ENCODE assay signal across 25 mouse cellular contexts in genomic region chr1:113630898-113631297, GRCm38 (mm10).
DNase-seq lines count a peak whose midpoint lies in the region; ATAC-seq and TF ChIP-seq lines count a peak whose summit lies in the region.
"Had no signal": no experiment of that assay in that cellular context is flagged by ENCODE, and none has a peak within 500 bp of the region (broad histone marks: within the 10 kb centered on the region; RNA-seq: fewer than 3 reads in every experiment).

No protein-coding gene starts in this region.

- DNase-seq in embryonic facial prominence, embryonic 14.5 days (ENCODE audit: low spot score), result peak; percentile 34
- no peak for DNase-seq in embryonic facial prominence, embryonic 10.5 days (ENCODE audit: low spot score)
- DNase-seq in intestine, embryonic 14.5 days (ENCODE audit: low spot score), result no peak
- peak; percentile 9 to 20 for DNase-seq in kidney, postnatal 4 days
- DNase-seq in kidney, postnatal 25 days, result no peak
- peak; percentile 0 for DNase-seq in mesoderm, embryonic 11.5 days (ENCODE audit: low read depth, low spot score)
- no peak for DNase-seq in forebrain, postnatal 0 days
- DNase-seq: adrenal gland, adult 8-10 months; cerebellum, adult 2 months; cerebellum, postnatal 25 days; heart, adult 18-20 months; layer of hippocampus, adult 9-11 months; liver, postnatal 0 days had no signal

- no peaks in the 10 kb centered on the region for H3K36me3 ChIP-seq in embryonic facial prominence, embryonic 14.5 days (ENCODE audit: control insufficient read depth, insufficient read depth, low read length)
- H3K36me3 ChIP-seq in embryonic facial prominence, embryonic 10.5 days (replicated peaks), result no peaks in the 10 kb centered on the region
- no peaks in the 10 kb centered on the region for H3K36me3 ChIP-seq in intestine, embryonic 14.5 days (ENCODE audit: control insufficient read depth, insufficient read depth, low read length)
- no peaks in the 10 kb centered on the region for H3K36me3 ChIP-seq in intestine, embryonic 15.5 days
- H3K36me3 ChIP-seq in forebrain, postnatal 0 days (ENCODE audit: insufficient read depth), result no peaks in the 10 kb centered on the region
- H3K36me3 ChIP-seq: embryonic facial prominence, embryonic 13.5 days; heart, embryonic 15.5 days; hindbrain, embryonic 12.5 days; midbrain, embryonic 10.5 days had no signal

- ATAC-seq in embryonic facial prominence, embryonic 14.5 days (ENCODE audit: low read depth), result no peak
- ATAC-seq in intestine, embryonic 14.5 days (replicated peaks; ENCODE audit: low FRiP score, low TSS enrichment, low read depth), result 0 out of 2 replicates have a peak, but pooled peaks have one; percentile 36
- no peak for ATAC-seq in intestine, embryonic 15.5 days
- ATAC-seq in forebrain, postnatal 0 days, result no peak
- ATAC-seq: activated CD4-positive, CD25-positive, alpha-beta regulatory T cell, adult 4 months; forebrain, embryonic 13.5 days; liver, postnatal 0 days; lung, postnatal 0 days; midbrain, embryonic 16.5 days had no signal

- H3K9ac ChIP-seq in embryonic facial prominence, embryonic 14.5 days (ENCODE audit: low read depth, low read length), result no peak overlapping the region
- no peak overlapping the region for H3K9ac ChIP-seq in intestine, embryonic 14.5 days (ENCODE audit: low read length)
- no peak overlapping the region for H3K9ac ChIP-seq in intestine, embryonic 15.5 days
- no peak overlapping the region for H3K9ac ChIP-seq in forebrain, postnatal 0 days
- H3K9ac ChIP-seq: embryonic facial prominence, embryonic 13.5 days; forebrain, embryonic 13.5 days; heart, embryonic 15.5 days; hindbrain, embryonic 12.5 days; liver, postnatal 0 days had no signal

- H3K27me3 ChIP-seq in embryonic facial prominence, embryonic 14.5 days (replicated peaks; ENCODE audit: control insufficient read depth, insufficient read depth, low read length), result no peaks in the 10 kb centered on the region
- H3K27me3 ChIP-seq in embryonic facial prominence, embryonic 10.5 days (replicated peaks; ENCODE audit: low read depth, poor library complexity, severe bottlenecking), result no peaks in the 10 kb centered on the region
- no peaks in the 10 kb centered on the region for H3K27me3 ChIP-seq in intestine, embryonic 14.5 days (replicated peaks; ENCODE audit: control insufficient read depth, insufficient read depth, low read length)
- no peaks in the 10 kb centered on the region for H3K27me3 ChIP-seq in intestine, embryonic 15.5 days (replicated peaks)
- H3K27me3 ChIP-seq in forebrain, postnatal 0 days (ENCODE audit: insufficient read depth, low read length), result no peaks in the 10 kb centered on the region
- H3K27me3 ChIP-seq: embryonic facial prominence, embryonic 13.5 days; forebrain, embryonic 13.5 days; heart, embryonic 15.5 days; hindbrain, embryonic 12.5 days had no signal

- no peaks in the 10 kb centered on the region for H3K4me1 ChIP-seq in embryonic facial prominence, embryonic 14.5 days (ENCODE audit: control insufficient read depth, insufficient read depth, low read length)
- no peaks in the 10 kb centered on the region for H3K4me1 ChIP-seq in embryonic facial prominence, embryonic 10.5 days
- no peaks in the 10 kb centered on the region for H3K4me1 ChIP-seq in intestine, embryonic 14.5 days (replicated peaks; ENCODE audit: control insufficient read depth, insufficient read depth, low read length)
- H3K4me1 ChIP-seq in intestine, embryonic 15.5 days (replicated peaks), result no peaks in the 10 kb centered on the region
- H3K4me1 ChIP-seq in forebrain, postnatal 0 days (ENCODE audit: insufficient read depth), result no peaks in the 10 kb centered on the region
- H3K4me1 ChIP-seq: embryonic facial prominence, embryonic 13.5 days; forebrain, embryonic 13.5 days; heart, embryonic 15.5 days; hindbrain, embryonic 12.5 days; midbrain, embryonic 10.5 days had no signal

- no peak for TF ChIP-seq CTCF in forebrain, postnatal 0 days (IDR thresholded peaks at IDR 0.05; ENCODE audit: low read depth)

- WGBS in embryonic facial prominence, embryonic 14.5 days, result 35% methylated on average over 1 of the region's 1 CpGs
- 79% methylated on average over 1 of the region's 1 CpGs for WGBS in embryonic facial prominence, embryonic 10.5 days
- 32% methylated on average over 1 of the region's 1 CpGs for whole genome bisulfite sequencing in intestine, embryonic 14.5 days
- WGBS in intestine, embryonic 15.5 days, result 49% methylated on average over 1 of the region's 1 CpGs
- WGBS in forebrain, postnatal 0 days, result 80% methylated on average over 1 of the region's 1 CpGs

- H3K9me3 ChIP-seq in embryonic facial prominence, embryonic 14.5 days (ENCODE audit: control insufficient read depth, low read length), result no peaks in the 10 kb centered on the region
- no peaks in the 10 kb centered on the region for H3K9me3 ChIP-seq in embryonic facial prominence, embryonic 10.5 days
- H3K9me3 ChIP-seq in intestine, embryonic 14.5 days (ENCODE audit: control insufficient read depth, low read length), result no peaks in the 10 kb centered on the region
- H3K9me3 ChIP-seq in intestine, embryonic 15.5 days, result no peaks in the 10 kb centered on the region
- no peaks in the 10 kb centered on the region for H3K9me3 ChIP-seq in forebrain, postnatal 0 days (ENCODE audit: low read length)
- H3K9me3 ChIP-seq: embryonic facial prominence, embryonic 13.5 days; forebrain, embryonic 13.5 days; hindbrain, embryonic 12.5 days; midbrain, embryonic 10.5 days had no signal

- no peak overlapping the region for H3K4me3 ChIP-seq in embryonic facial prominence, embryonic 14.5 days (ENCODE audit: low read depth, low read length)
- H3K4me3 ChIP-seq in embryonic facial prominence, embryonic 10.5 days, result no peak overlapping the region
- no peak overlapping the region for H3K4me3 ChIP-seq in intestine, embryonic 14.5 days (ENCODE audit: low read depth, low read length)
- H3K4me3 ChIP-seq in intestine, embryonic 15.5 days (replicated peaks), result no peak overlapping the region
- no peak overlapping the region for H3K4me3 ChIP-seq in forebrain, postnatal 0 days (ENCODE audit: low read depth, low read length)
- H3K4me3 ChIP-seq: embryonic facial prominence, embryonic 13.5 days; forebrain, embryonic 13.5 days; heart, embryonic 15.5 days; hindbrain, embryonic 12.5 days; midbrain, embryonic 10.5 days; myocyte had no signal

- no peak overlapping the region for H3K27ac ChIP-seq in embryonic facial prominence, embryonic 14.5 days (replicated peaks; ENCODE audit: low read depth, low read length)
- H3K27ac ChIP-seq in embryonic facial prominence, embryonic 10.5 days (replicated peaks), result no peak overlapping the region
- H3K27ac ChIP-seq in intestine, embryonic 14.5 days (ENCODE audit: low read depth), result no peak overlapping the region
- no peak overlapping the region for H3K27ac ChIP-seq in intestine, embryonic 15.5 days
- H3K27ac ChIP-seq in forebrain, postnatal 0 days (ENCODE audit: low read depth, low read length), result no peak overlapping the region
- H3K27ac ChIP-seq: embryonic facial prominence, embryonic 13.5 days; forebrain, embryonic 13.5 days; heart, embryonic 15.5 days; hindbrain, embryonic 12.5 days; macrophage; midbrain, embryonic 10.5 days had no signal

- H3K4me2 ChIP-seq in embryonic facial prominence, embryonic 14.5 days (ENCODE audit: low read depth, low read length), result no peak overlapping the region
- H3K4me2 ChIP-seq in intestine, embryonic 14.5 days (ENCODE audit: low read length), result no peak overlapping the region
- no peak overlapping the region for H3K4me2 ChIP-seq in intestine, embryonic 15.5 days (replicated peaks)
- no peak overlapping the region for H3K4me2 ChIP-seq in forebrain, postnatal 0 days (ENCODE audit: low read depth)
- H3K4me2 ChIP-seq: embryonic facial prominence, embryonic 13.5 days; forebrain, embryonic 13.5 days; heart, embryonic 15.5 days; hindbrain, embryonic 12.5 days; liver, embryonic 11.5 days had no signal

Comparison
In these comparisons a context has a peak if more than half of its experiments do, and no peak if none do; other contexts are left out.
1. DNase-seq: peak in embryonic facial prominence, embryonic 14.5 days (single experiment), kidney, postnatal 4 days (2 of 2) and mesoderm, embryonic 11.5 days (single experiment); none in embryonic facial prominence, embryonic 10.5 days (single experiment), intestine, embryonic 14.5 days (single experiment), kidney, postnatal 25 days (0 of 2) and forebrain, postnatal 0 days (single experiment).